Mouse (Mus musculus): ENCODE measurements around the gene Ttc28. TPM values are rescaled to one million over a fixed set of nuclear protein-coding genes. Genes with fewer than 3 reads are reported as not detected.

The Ttc28 gene
- 3.6 TPM for polyA plus RNA-seq (2017; shearing (Covaris generic))

GRCm38 (mm10) chr5:110879584-110880374 lies at the start of gene Ttc28:
Gene Ttc28, plus strand, starts transcription at chr5:110879803.

GRCm38 (mm10) chr5:110839678-110840365 lies 39.8 kb upstream of the Ttc28 start, which contains the start of the genes Hscb and Chek2:
Gene Hscb, minus strand, starts transcription at chr5:110839777.
Gene Chek2, plus strand, starts transcription at chr5:110839979.

GRCm38 (mm10) chr5:111330417-111331098 lies 451.0 kb downstream of the Ttc28 start, which contains the start of gene Pitpnb:
Gene Pitpnb, plus strand, starts transcription at chr5:111330763.

Other genes starting within 250 kb of the Ttc28 start
- gene Noc4l, start 226.4 kb upstream of the Ttc28 start, polyA plus RNA-seq (2017; shearing (Covaris generic)) = 82.5 TPM
- gene Ddx51, start 226.4 kb upstream of the Ttc28 start, polyA plus RNA-seq (2017; shearing (Covaris generic)) = 13.3 TPM
- 54.1 TPM for gene Ep400, start 109.1 kb upstream of the Ttc28 start, polyA plus RNA-seq (2017; shearing (Covaris generic))
- gene Pus1, start 99.1 kb upstream of the Ttc28 start, polyA plus RNA-seq (2017; shearing (Covaris generic)) = 33.3 TPM
- 7.9 TPM for gene Ulk1, start 69.7 kb upstream of the Ttc28 start, polyA plus RNA-seq (2017; shearing (Covaris generic))
- gene Hscb, start 40.0 kb upstream of the Ttc28 start, polyA plus RNA-seq (2017; shearing (Covaris generic)) = 33.4 TPM
- 10.5 TPM for gene Chek2, start 39.8 kb upstream of the Ttc28 start, polyA plus RNA-seq (2017; shearing (Covaris generic))

Data from activated CD4-positive, CD25-positive, alpha-beta regulatory T cell, adult 9 weeks (primary cell).